Comparison of ENCODE assay signal across 8 mouse cellular contexts in genomic region chr13:46735808-46736478, GRCm38 (mm10). TPM values are rescaled to one million over a fixed set of nuclear protein-coding genes. Genes with fewer than 3 reads are reported as not detected.
DNase-seq lines count a peak whose midpoint lies in the region; ATAC-seq lines count a peak whose summit lies in the region.

No protein-coding gene starts in this region.

- peak overlapping the region; percentile 70 for H3K4me2 ChIP-seq in hindbrain, embryonic 11.5 days (replicated peaks; ENCODE audit: low read depth, low read length)

- no peaks in the 10 kb centered on the region for H3K27me3 ChIP-seq in hindbrain, embryonic 11.5 days (ENCODE audit: control insufficient read depth, insufficient read depth, low read length)

- H3K4me3 ChIP-seq in brown adipose tissue, adult 24 weeks (ENCODE audit: insufficient read depth, low read depth, low read length), result peak overlapping the region; percentile 84
- H3K4me3 ChIP-seq in hindbrain, embryonic 11.5 days (ENCODE audit: low read depth, low read length), result peak overlapping the region; percentile 35

- no peak for DNase-seq in cerebellum, postnatal 4 days (ENCODE audit: low spot score in 2 of 2)
- DNase-seq in forelimb bud, embryonic 11.5 days (ENCODE audit: low read depth, low spot score), result peak; percentile 64
- peak; percentile 54 for DNase-seq in hindbrain, embryonic 11.5 days (ENCODE audit: low spot score)
- peak; percentile 17 for DNase-seq in left cerebral cortex, postnatal 4 days
- DNase-seq in skeletal muscle tissue, adult 2 months (ENCODE audit: low read depth, low spot score), result peak; percentile 78

- ATAC-seq in cerebellum, adult (ENCODE audit: insufficient number of reproducible peaks, low FRiP score, low TSS enrichment), result 0 out of 2 replicates have a peak, but pooled peaks have one; percentile 36
- no peak for ATAC-seq in hindbrain, embryonic 11.5 days (ENCODE audit: low FRiP score)
- ATAC-seq in megakaryocyte-erythroid progenitor cell, adult 5-6 weeks (replicated peaks; ENCODE audit: low FRiP score, low TSS enrichment, poor library complexity, severe bottlenecking), result peak; percentile 72

- intact Hi-C loops in left cerebral cortex, postnatal 4 days (cut with DNase I), result no loop called here

- H3K4me1 ChIP-seq in brown adipose tissue, adult 24 weeks (ENCODE audit: control insufficient read depth, insufficient read depth, insufficient read length, low read length), result no peaks in the 10 kb centered on the region
- 0 out of 2 replicates have a peak, but pooled peaks cover 2% of the 10 kb centered on the region for H3K4me1 ChIP-seq in hindbrain, embryonic 11.5 days (replicated peaks; ENCODE audit: control insufficient read depth, insufficient read depth, low read length)

- WGBS in hindbrain, embryonic 11.5 days, result under 1% methylated on average over 20 of the region's 20 CpGs

- peak overlapping the region; percentile 64 for H3K27ac ChIP-seq in brown adipose tissue, adult 24 weeks (replicated peaks; ENCODE audit: low read depth, low read length)
- no peak overlapping the region for H3K27ac ChIP-seq in hindbrain, embryonic 11.5 days (ENCODE audit: low read depth, low read length)

- no peaks in the 10 kb centered on the region for H3K36me3 ChIP-seq in hindbrain, embryonic 11.5 days (ENCODE audit: control insufficient read depth, insufficient read depth, low read length)

- peak overlapping the region; percentile 49 for H3K9ac ChIP-seq in hindbrain, embryonic 11.5 days (ENCODE audit: low read depth, low read length)

- H3K9me3 ChIP-seq in hindbrain, embryonic 11.5 days (ENCODE audit: control insufficient read depth, low read length), result no peaks in the 10 kb centered on the region

RNA-seq across cellular contexts. Expression of gene Nup153, which starts 8.2 kb away (rescaled TPM):
- 15.1 and 20.4 TPM in 2 replicates for polyA plus RNA-seq in brown adipose tissue, adult 24 weeks (2012; ENCODE audit: insufficient read depth, insufficient read length, missing spikeins)
- 41.9 and 43.3 TPM in 2 replicates for polyA plus RNA-seq in hindbrain, embryonic 11.5 days (2014; fragmentation: Nextera tagmentation; extraction: Ambion mirVana)
- total RNA-seq in left cerebral cortex, postnatal 4 days (2021), result 10 to 100 TPM; 87.6 to 88.3 TPM
- 104 and 186 TPM in 2 replicates for total RNA-seq in megakaryocyte-erythroid progenitor cell, adult 5-6 weeks (2014; fragmentation: Nextera tagmentation)
- 124 and 130 TPM in 2 replicates for total RNA-seq in megakaryocyte-erythroid progenitor cell, adult 5-6 weeks (2017)

Comparison
In these comparisons a context has a peak if more than half of its experiments do, and no peak if none do; other contexts are left out.
1. DNase-seq: peak in forelimb bud, embryonic 11.5 days (single experiment), hindbrain, embryonic 11.5 days (single experiment), left cerebral cortex, postnatal 4 days (single experiment) and skeletal muscle tissue, adult 2 months (single experiment); none in cerebellum, postnatal 4 days (0 of 2).